ENCODE assay signal across 17 mouse cellular contexts in genomic region chr5:31811663-31812001, GRCm38 (mm10).
DNase-seq lines count a peak whose midpoint lies in the region; ATAC-seq and TF ChIP-seq lines count a peak whose summit lies in the region.
"Had no signal": no experiment of that assay in that cellular context is flagged by ENCODE, and none has a peak within 500 bp of the region (broad histone marks: within the 10 kb centered on the region; RNA-seq: fewer than 3 reads in every experiment).

No protein-coding gene starts in this region.

- intact Hi-C loops in heart, postnatal 25 days (cut with DNase I): loop anchor here (5.0 kb wide), 1 partner anchor 54 kb away; no protein-coding TSS in a partner anchor

- no peak for TF ChIP-seq CTCF in heart, postnatal 0 days (IDR thresholded peaks at IDR 0.05; ENCODE audit: low read depth)
- no peak for TF ChIP-seq CTCF in stomach, postnatal 0 days (IDR thresholded peaks at IDR 0.05; ENCODE audit: low read depth)

- WGBS in heart, embryonic 10.5 days: 81% methylated on average over 1 of the region's 1 CpGs
- 91% methylated on average over 1 of the region's 1 CpGs for WGBS in heart, postnatal 0 days
- WGBS in stomach, embryonic 14.5 days: 88% methylated on average over 1 of the region's 1 CpGs
- WGBS in stomach, postnatal 0 days: 90% methylated on average over 1 of the region's 1 CpGs
- WGBS in embryonic facial prominence, embryonic 10.5 days: 91% methylated on average over 1 of the region's 1 CpGs

- no peak overlapping the region for H3K4me3 ChIP-seq in heart, embryonic 10.5 days
- no peak overlapping the region for H3K4me3 ChIP-seq in heart, postnatal 0 days (ENCODE audit: low read depth, low read length)
- no peak overlapping the region for H3K4me3 ChIP-seq in stomach, embryonic 14.5 days (ENCODE audit: low read depth, low read length)
- H3K4me3 ChIP-seq in stomach, postnatal 0 days (ENCODE audit: low read depth, low read length): no peak overlapping the region
- no peak overlapping the region for H3K4me3 ChIP-seq in embryonic facial prominence, embryonic 10.5 days
- H3K4me3 ChIP-seq: embryonic facial prominence, embryonic 15.5 days; gastrocnemius, adult 2 months; hindbrain, embryonic 15.5 days; limb, embryonic 15.5 days; lung, embryonic 15.5 days had no signal

- H3K9me3 ChIP-seq in heart, embryonic 10.5 days: no peaks in the 10 kb centered on the region
- no peaks in the 10 kb centered on the region for H3K9me3 ChIP-seq in heart, postnatal 0 days (replicated peaks; ENCODE audit: control insufficient read depth, low read length)
- no peaks in the 10 kb centered on the region for H3K9me3 ChIP-seq in stomach, embryonic 14.5 days (ENCODE audit: control insufficient read depth, low read depth, low read length)
- H3K9me3 ChIP-seq in stomach, postnatal 0 days (ENCODE audit: control insufficient read depth, low read length): no peaks in the 10 kb centered on the region
- no peaks in the 10 kb centered on the region for H3K9me3 ChIP-seq in embryonic facial prominence, embryonic 10.5 days
- H3K9me3 ChIP-seq: embryonic facial prominence, embryonic 15.5 days; hindbrain, embryonic 15.5 days; limb, embryonic 15.5 days; lung, embryonic 15.5 days had no signal

- H3K4me1 ChIP-seq in heart, embryonic 10.5 days: peaks cover 9% of the 10 kb centered on the region; the same call in 1 of the 2 replicates
- peaks cover 10% of the 10 kb centered on the region for H3K4me1 ChIP-seq in heart, postnatal 0 days (ENCODE audit: control insufficient read depth, insufficient read depth)
- H3K4me1 ChIP-seq in stomach, embryonic 14.5 days (ENCODE audit: control insufficient read depth, insufficient read depth, low read length): 0 out of 2 replicates have a peak, but pooled peaks cover 8% of the 10 kb centered on the region
- no peaks in the 10 kb centered on the region for H3K4me1 ChIP-seq in stomach, postnatal 0 days (replicated peaks; ENCODE audit: control insufficient read depth, insufficient read depth)
- no peaks in the 10 kb centered on the region; the same call in 1 of the 2 replicates for H3K4me1 ChIP-seq in embryonic facial prominence, embryonic 10.5 days
- H3K4me1 ChIP-seq: hindbrain, embryonic 15.5 days had no signal

- ATAC-seq in heart, postnatal 0 days (ENCODE audit: insufficient read depth, low read depth): no peak
- no peak for ATAC-seq in stomach, embryonic 14.5 days (ENCODE audit: insufficient number of reproducible peaks, insufficient read depth, low FRiP score, low read depth)
- no peak for ATAC-seq in stomach, postnatal 0 days (ENCODE audit: low FRiP score, low TSS enrichment)
- ATAC-seq: CD4-positive, CD25-positive, alpha-beta regulatory T cell, adult 4 months; forebrain, embryonic 14.5 days had no signal

- H3K9ac ChIP-seq in heart, postnatal 0 days (replicated peaks; ENCODE audit: low read depth, low read length): no peak overlapping the region
- no peak overlapping the region for H3K9ac ChIP-seq in stomach, embryonic 14.5 days (replicated peaks; ENCODE audit: low read depth, low read length)
- H3K9ac ChIP-seq in stomach, postnatal 0 days (ENCODE audit: low read length): no peak overlapping the region
- H3K9ac ChIP-seq: embryonic facial prominence, embryonic 15.5 days; hindbrain, embryonic 15.5 days; limb, embryonic 15.5 days; liver, embryonic 14.5 days; lung, embryonic 15.5 days had no signal

- TF ChIP-seq EP300 in heart, postnatal 0 days (IDR thresholded peaks at IDR 0.05; ENCODE audit: low read depth): no peak
- no peak for TF ChIP-seq EP300 in stomach, postnatal 0 days (optimal IDR thresholded peaks at IDR 0.05)

- no peak overlapping the region for H3K4me2 ChIP-seq in heart, postnatal 0 days (ENCODE audit: low read depth, low read length)
- H3K4me2 ChIP-seq in stomach, embryonic 14.5 days (replicated peaks; ENCODE audit: low read depth, low read length): no peak overlapping the region
- H3K4me2 ChIP-seq in stomach, postnatal 0 days (replicated peaks; ENCODE audit: low read depth): no peak overlapping the region
- H3K4me2 ChIP-seq: embryonic facial prominence, embryonic 15.5 days; hindbrain, embryonic 15.5 days; limb, embryonic 15.5 days; lung, embryonic 15.5 days had no signal

- H3K27ac ChIP-seq in heart, embryonic 10.5 days: peak overlapping the region; percentile 56; the same call in 1 of the 2 replicates
- peak overlapping the region; percentile 72; the same call in 1 of the 2 replicates for H3K27ac ChIP-seq in heart, postnatal 0 days (ENCODE audit: low read depth)
- H3K27ac ChIP-seq in stomach, embryonic 14.5 days (ENCODE audit: low read length): peak overlapping the region; percentile 58; the same call in 1 of the 2 replicates
- H3K27ac ChIP-seq in stomach, postnatal 0 days (replicated peaks): no peak overlapping the region
- no peak overlapping the region for H3K27ac ChIP-seq in embryonic facial prominence, embryonic 10.5 days (replicated peaks)
- H3K27ac ChIP-seq: embryonic facial prominence, embryonic 15.5 days; gastrocnemius, adult 2 months; hindbrain, embryonic 15.5 days; limb, embryonic 15.5 days; liver, embryonic 14.5 days had no signal

- DNase-seq in heart, embryonic 10.5 days (ENCODE audit: low spot score): no peak
- DNase-seq in heart, postnatal 25 days (ENCODE audit: low spot score): no peak
- no peak for DNase-seq in heart, postnatal 0 days (ENCODE audit: low spot score)
- no peak for DNase-seq in heart, adult 9 months (ENCODE audit: low spot score in 2 of 2)
- DNase-seq in stomach, postnatal 0 days (ENCODE audit: low spot score): no peak
- DNase-seq in embryonic facial prominence, embryonic 10.5 days (ENCODE audit: low spot score): no peak
- DNase-seq: gastrocnemius, adult 2 months; thymus, adult 18-20 months; thymus, postnatal 36 days had no signal

- H3K36me3 ChIP-seq in heart, embryonic 10.5 days: no peaks in the 10 kb centered on the region
- H3K36me3 ChIP-seq in heart, postnatal 0 days (replicated peaks; ENCODE audit: control insufficient read depth, insufficient read depth, low read length): no peaks in the 10 kb centered on the region
- no peaks in the 10 kb centered on the region for H3K36me3 ChIP-seq in stomach, embryonic 14.5 days (ENCODE audit: control insufficient read depth, insufficient read depth, low read length)
- no peaks in the 10 kb centered on the region for H3K36me3 ChIP-seq in stomach, postnatal 0 days (ENCODE audit: control insufficient read depth, insufficient read depth, low read length)
- H3K36me3 ChIP-seq in embryonic facial prominence, embryonic 10.5 days (replicated peaks): no peaks in the 10 kb centered on the region
- H3K36me3 ChIP-seq: embryonic facial prominence, embryonic 15.5 days; hindbrain, embryonic 15.5 days; limb, embryonic 15.5 days; lung, embryonic 15.5 days had no signal

- H3K27me3 ChIP-seq in heart, embryonic 10.5 days (ENCODE audit: insufficient read depth, poor library complexity, severe bottlenecking): no peaks in the 10 kb centered on the region
- H3K27me3 ChIP-seq in heart, postnatal 0 days (ENCODE audit: control insufficient read depth, insufficient read depth, low read length): no peaks in the 10 kb centered on the region
- no peaks in the 10 kb centered on the region for H3K27me3 ChIP-seq in stomach, embryonic 14.5 days (ENCODE audit: control insufficient read depth, insufficient read depth, low read length)
- no peaks in the 10 kb centered on the region for H3K27me3 ChIP-seq in stomach, postnatal 0 days (ENCODE audit: control insufficient read depth, insufficient read depth, low read length)
- H3K27me3 ChIP-seq in embryonic facial prominence, embryonic 10.5 days (replicated peaks; ENCODE audit: low read depth, poor library complexity, severe bottlenecking): no peaks in the 10 kb centered on the region
- H3K27me3 ChIP-seq: embryonic facial prominence, embryonic 15.5 days; hindbrain, embryonic 15.5 days; limb, embryonic 15.5 days; lung, embryonic 15.5 days had no signal

Comparison
In these comparisons a context has a peak if more than half of its experiments do, and no peak if none do; other contexts are left out.
1. H3K27ac ChIP-seq: peak in heart, embryonic 10.5 days (single experiment), heart, postnatal 0 days (single experiment) and stomach, embryonic 14.5 days (single experiment); none in stomach, postnatal 0 days (single experiment) and embryonic facial prominence, embryonic 10.5 days (single experiment).